Mouse (Mus musculus): ENCODE results near the gene 1700003E16Rik.

DNA sequence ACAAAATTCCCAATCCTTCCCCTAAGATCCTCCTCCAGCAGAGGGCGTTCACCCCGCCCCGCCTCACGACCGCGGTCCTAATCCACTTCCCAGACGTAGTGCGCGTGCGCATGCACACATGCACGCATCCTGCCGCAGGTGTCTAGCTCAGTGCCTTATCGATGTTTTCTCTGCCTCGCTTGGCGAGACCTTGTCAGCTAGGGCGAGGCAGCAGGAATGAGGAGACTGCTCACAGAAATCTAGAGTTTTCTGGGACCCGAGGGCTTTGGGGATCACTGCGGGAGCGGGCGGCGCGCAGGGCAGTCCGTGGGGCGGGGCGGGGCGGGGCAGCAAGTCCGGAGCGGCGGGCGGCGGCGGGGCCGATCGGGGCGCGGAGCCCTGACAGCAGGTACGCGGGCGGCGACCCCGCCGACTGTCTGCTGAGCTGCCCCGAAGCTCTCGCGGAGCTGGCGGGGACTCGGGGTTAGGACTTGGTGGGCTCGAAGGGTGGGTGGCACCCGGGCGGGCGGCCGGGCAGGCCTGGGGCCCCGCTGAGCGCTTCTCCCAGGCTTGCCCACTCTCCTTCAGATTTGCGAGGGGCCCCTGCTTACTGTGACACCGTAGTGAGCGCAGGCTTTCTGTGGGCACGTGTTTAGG is 9.5 kb downstream of the 1700003E16Rik start, which contains the start of gene Dctn1:
- TF ChIP-seq MAX (IDR thresholded peaks at IDR 0.05; ENCODE audit: low read depth) (peak; percentile 99), USF1 (IDR thresholded peaks at IDR 0.05; ENCODE audit: low read depth) (no peak), CEBPB (IDR thresholded peaks at IDR 0.05; ENCODE audit: insufficient read depth, poor library complexity, severe bottlenecking) (no peak), POLR2A (IDR thresholded peaks at IDR 0.05; ENCODE audit: insufficient read length, low read depth) (peak; percentile 79), E2F4 (IDR thresholded peaks at IDR 0.05; ENCODE audit: insufficient read depth) (no peak), MYOD1 (IDR thresholded peaks at IDR 0.05; ENCODE audit: control insufficient read depth in 1 of 3, insufficient read length in 2 of 3, low read depth in 2 of 3) (peak in 1 of 3 experiments; percentile 8), MYOG (IDR thresholded peaks at IDR 0.05; ENCODE audit: control insufficient read depth in 1 of 3, insufficient read depth in 1 of 3, insufficient read length in 2 of 3, low read depth in 2 of 3) (no peak)

All from myocyte (in vitro differentiated cells).